Mouse (Mus musculus): ENCODE measurements at regions not wholly inside any gene's neighbourhood (a gene's known extent, or its start where the extent isn't known, plus 50 kb on each side); places are given as distances from the start of the nearest gene placed in this dataset.

DNA sequence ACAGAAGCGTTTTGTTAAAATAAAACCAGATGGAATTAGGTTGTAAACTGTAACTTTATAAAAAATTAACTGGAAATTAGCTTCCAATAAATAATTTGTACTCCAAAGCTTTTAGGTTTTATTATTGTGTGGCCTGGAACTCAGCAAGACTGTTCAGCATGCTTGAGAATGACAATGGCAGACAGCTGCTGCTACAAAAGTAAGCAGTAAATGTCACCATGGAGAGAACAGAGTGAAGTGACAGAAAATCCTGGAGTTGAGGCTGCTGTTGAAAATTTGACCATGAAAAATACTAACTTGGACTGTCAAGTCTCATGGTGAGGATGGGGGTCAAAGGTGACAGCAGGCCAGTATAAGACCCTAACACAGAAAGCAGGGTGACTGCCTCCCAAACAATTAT, 340.2 kb downstream of the Klf6 start:
- DNase-seq (ENCODE audit: low spot score): no peak
- Histone ChIP-seq H3K4me3 (no peak overlapping the region), H3K9me3 (no peaks in the 10 kb centered on the region), H3K4me1 (no peaks in the 10 kb centered on the region), H3K27ac (replicated peaks) (no peak overlapping the region), H3K36me3 (replicated peaks) (no peaks in the 10 kb centered on the region), H3K27me3 (replicated peaks; ENCODE audit: low read depth, poor library complexity, severe bottlenecking) (no peaks in the 10 kb centered on the region)
- 89% methylated on average over 1 of the region's 1 CpGs for WGBS

DNA sequence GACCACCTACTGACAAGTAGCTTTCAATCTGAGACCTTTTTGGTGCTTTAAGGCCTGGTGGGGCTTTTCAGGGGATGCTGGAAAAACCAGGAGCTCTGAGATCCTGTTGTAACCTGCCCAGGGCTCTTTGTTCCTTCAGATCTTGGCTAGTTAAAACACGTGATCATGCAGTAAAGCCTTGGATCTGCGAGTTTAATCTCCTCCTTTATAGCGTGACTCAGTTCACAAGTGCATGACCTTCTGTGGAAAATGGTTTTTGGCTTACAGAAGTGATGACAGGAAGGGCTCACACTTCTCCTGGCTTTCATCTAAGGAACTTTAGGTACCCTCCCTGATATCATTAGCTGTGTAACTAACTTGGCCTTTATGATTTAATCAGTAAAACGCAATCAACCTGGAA, 343.1 kb upstream of the Pitrm1 start:
- Histone ChIP-seq H3K4me3 (no peak overlapping the region), H3K9me3 (no peaks in the 10 kb centered on the region), H3K27ac (replicated peaks) (no peak overlapping the region), H3K36me3 (replicated peaks) (no peaks in the 10 kb centered on the region), H3K4me1 (no peaks in the 10 kb centered on the region), H3K27me3 (replicated peaks; ENCODE audit: low read depth, poor library complexity, severe bottlenecking) (no peaks in the 10 kb centered on the region)
- no peak for DNase-seq (ENCODE audit: low spot score)
- WGBS: 85% methylated on average over 4 of the region's 4 CpGs

DNA sequence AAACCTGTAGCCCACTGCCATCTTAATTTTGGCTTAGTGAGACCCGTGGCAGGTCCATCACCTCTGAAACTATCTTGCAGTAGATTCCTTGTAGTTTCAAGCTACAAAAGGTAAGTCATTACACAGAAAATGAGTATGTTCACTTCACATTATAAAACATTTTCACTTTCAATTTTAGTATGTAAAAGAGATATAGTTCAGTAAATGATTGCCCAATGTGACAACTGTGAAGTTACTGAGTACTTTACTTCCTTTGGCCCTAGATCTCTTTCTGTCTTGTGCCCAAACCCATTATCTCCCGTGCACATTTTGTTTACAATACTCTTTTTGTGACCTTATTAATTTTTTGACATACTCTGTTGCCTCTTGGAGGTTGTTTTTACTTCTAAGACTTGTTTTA, 335.4 kb upstream of the Pitrm1 start:
- Histone ChIP-seq H3K4me3 (no peak overlapping the region), H3K9me3 (no peaks in the 10 kb centered on the region), H3K36me3 (replicated peaks) (no peaks in the 10 kb centered on the region), H3K27ac (replicated peaks) (no peak overlapping the region), H3K4me1 (no peaks in the 10 kb centered on the region), H3K27me3 (replicated peaks; ENCODE audit: low read depth, poor library complexity, severe bottlenecking) (no peaks in the 10 kb centered on the region)
- no peak for DNase-seq (ENCODE audit: low spot score)
- whole genome bisulfite sequencing: 77% methylated on average over 2 of the region's 2 CpGs

DNA sequence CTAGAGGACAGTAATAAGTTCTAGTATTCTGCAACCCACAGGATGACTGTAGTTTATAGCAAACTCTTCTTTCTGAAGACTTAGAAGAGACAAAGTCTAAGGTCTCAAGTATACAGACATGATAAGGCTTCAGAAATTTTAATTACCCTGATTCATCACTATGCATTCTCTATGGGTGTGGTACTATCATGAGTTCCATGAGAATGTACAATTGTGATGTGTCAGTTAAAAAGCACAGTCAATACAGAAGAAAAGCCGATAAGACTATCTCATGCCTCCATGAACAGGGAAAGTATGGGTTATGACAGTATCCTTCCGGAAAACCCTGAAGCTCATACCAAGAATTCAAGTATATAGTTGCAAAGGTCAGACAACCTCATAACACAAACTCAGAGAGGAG, 333.8 kb upstream of the Pitrm1 start:
- H3K27me3 ChIP-seq (replicated peaks; ENCODE audit: low read depth, poor library complexity, severe bottlenecking): no peaks in the 10 kb centered on the region
- no peaks in the 10 kb centered on the region for H3K9me3 ChIP-seq
- H3K4me3 ChIP-seq: no peak overlapping the region
- H3K4me1 ChIP-seq: no peaks in the 10 kb centered on the region
- H3K27ac ChIP-seq (replicated peaks): no peak overlapping the region
- 97% methylated on average over 2 of the region's 2 CpGs for WGBS
- no peaks in the 10 kb centered on the region for H3K36me3 ChIP-seq (replicated peaks)
- DNase-seq (ENCODE audit: low spot score): no peak

DNA sequence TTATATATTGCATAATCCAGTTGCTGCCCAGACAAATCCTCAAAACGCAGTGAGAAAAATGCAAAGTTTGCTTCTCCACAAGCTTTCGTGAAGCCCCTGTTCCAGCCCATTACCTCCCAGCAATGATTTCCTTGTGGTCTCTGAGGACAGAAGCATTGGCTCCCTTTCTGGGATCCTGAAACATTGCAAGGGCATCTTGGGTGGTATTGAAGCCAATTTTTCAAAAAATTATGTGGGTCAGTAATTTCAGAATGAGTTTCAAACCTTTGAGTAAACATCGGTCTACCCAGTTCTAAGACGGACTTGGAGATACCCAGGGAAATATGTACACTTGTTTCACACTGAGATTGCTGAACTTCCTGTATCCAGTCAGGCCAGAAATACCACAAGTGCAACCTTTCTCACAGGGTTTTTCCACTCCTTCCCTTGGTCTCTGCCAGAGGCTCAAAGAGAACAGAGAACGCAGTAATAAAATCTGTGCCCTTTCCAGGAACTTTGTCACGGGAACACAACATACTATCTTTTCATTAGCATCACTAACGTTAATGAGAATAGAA, 321.8 kb upstream of the Pitrm1 start:
- Histone ChIP-seq H3K27ac (replicated peaks) (no peak overlapping the region), H3K4me1 (no peaks in the 10 kb centered on the region), H3K27me3 (replicated peaks; ENCODE audit: low read depth, poor library complexity, severe bottlenecking) (no peaks in the 10 kb centered on the region), H3K36me3 (replicated peaks) (no peaks in the 10 kb centered on the region), H3K9me3 (no peaks in the 10 kb centered on the region), H3K4me3 (no peak overlapping the region)
- DNase-seq (ENCODE audit: low spot score): no peak
- WGBS: 92% methylated on average over 7 of the region's 7 CpGs

DNA sequence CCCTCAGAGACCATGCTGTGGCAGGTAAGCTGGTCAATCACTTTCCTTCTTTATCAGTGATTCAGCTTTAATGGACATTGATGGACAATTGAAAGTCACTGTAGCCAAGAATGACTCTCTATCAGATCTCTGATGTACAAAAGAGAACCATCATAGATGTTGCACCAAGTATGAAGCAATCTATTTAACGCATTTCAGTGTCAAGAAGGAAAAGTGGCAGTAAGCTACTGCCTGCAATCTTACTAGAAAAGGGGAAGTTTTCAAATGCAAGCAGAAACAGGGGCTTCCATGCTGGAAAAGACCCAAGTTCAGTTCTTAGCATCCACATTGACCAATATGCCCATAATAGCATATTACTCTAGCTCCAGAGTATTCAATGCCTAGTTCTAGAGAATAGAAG, 319.7 kb upstream of the Pitrm1 start:
- DNase-seq (ENCODE audit: low spot score): no peak
- WGBS: 93% methylated on average over 1 of the region's 1 CpGs
- Histone ChIP-seq H3K4me1 (no peaks in the 10 kb centered on the region), H3K4me3 (no peak overlapping the region), H3K36me3 (replicated peaks) (no peaks in the 10 kb centered on the region), H3K9me3 (no peaks in the 10 kb centered on the region), H3K27ac (replicated peaks) (no peak overlapping the region), H3K27me3 (replicated peaks; ENCODE audit: low read depth, poor library complexity, severe bottlenecking) (no peaks in the 10 kb centered on the region)

DNA sequence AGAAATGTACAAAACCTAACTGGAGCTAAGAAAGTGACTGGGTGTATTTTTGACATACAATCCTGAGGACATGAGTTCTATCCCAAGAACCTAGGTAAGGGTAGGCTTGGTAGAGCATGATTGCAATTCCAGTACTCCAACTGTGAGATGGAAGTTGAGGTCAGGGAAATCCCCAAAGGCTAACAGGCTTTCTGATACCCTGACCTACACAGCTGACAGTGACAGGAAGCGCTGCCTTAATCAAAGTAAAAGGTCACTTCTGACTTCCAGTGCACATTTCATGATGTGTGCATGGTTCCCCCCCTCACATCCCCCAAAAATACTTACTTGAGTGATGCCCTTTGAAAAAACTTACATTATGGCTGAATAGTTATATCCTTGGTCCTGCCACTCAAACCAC, 312.6 kb upstream of the Pitrm1 start:
- Histone ChIP-seq H3K4me3 (no peak overlapping the region), H3K9me3 (no peaks in the 10 kb centered on the region), H3K27ac (replicated peaks) (no peak overlapping the region), H3K27me3 (replicated peaks; ENCODE audit: low read depth, poor library complexity, severe bottlenecking) (no peaks in the 10 kb centered on the region), H3K4me1 (no peaks in the 10 kb centered on the region), H3K36me3 (replicated peaks) (no peaks in the 10 kb centered on the region)
- 88% methylated on average over 1 of the region's 1 CpGs for whole genome bisulfite sequencing
- DNase-seq (ENCODE audit: low spot score): no peak

DNA sequence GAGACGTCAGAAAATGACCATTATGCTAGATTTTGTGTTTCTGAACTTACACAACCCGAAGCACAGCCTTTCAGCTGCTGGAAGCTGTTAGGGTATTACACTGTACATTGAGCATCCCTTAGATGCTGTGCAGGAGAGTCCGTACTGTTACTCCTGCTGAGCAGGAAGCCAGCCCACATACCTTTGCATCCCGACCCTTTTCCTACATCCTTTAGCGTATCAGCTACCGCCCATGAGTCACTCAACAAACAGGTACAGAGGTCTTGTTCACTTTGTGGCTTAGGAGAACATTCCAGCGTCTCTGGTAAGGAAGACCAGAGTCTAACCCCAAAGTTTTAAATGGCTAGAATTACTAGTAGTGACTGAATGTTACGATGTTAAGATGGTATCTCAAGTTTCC, 311.4 kb upstream of the Pitrm1 start:
- Histone ChIP-seq H3K4me1 (no peaks in the 10 kb centered on the region), H3K36me3 (replicated peaks) (no peaks in the 10 kb centered on the region), H3K27ac (replicated peaks) (no peak overlapping the region), H3K4me3 (no peak overlapping the region), H3K27me3 (replicated peaks; ENCODE audit: low read depth, poor library complexity, severe bottlenecking) (no peaks in the 10 kb centered on the region), H3K9me3 (no peaks in the 10 kb centered on the region)
- DNase-seq (ENCODE audit: low spot score): no peak
- 88% methylated on average over 8 of the region's 8 CpGs for WGBS

DNA sequence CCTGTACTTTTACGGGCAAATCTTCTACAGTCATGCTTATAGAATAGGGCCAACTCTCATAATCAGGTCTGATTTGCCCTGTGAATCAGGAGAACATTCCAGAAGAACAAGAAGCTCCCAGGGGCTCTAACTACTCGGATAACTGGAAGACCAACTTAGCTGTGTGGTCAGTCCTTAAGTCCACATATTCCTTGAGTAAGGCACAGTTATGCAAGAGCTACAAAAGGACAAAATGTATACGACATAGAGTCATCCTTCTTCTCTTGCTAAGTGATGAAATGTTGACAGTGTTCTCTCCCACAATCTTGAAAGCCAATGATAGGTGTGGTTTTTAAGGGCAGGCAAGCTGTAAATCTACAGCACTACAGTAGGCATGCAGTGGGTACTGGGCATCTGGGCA, 310.7 kb upstream of the Pitrm1 start:
- Histone ChIP-seq H3K9me3 (no peaks in the 10 kb centered on the region), H3K27ac (replicated peaks) (no peak overlapping the region), H3K27me3 (replicated peaks; ENCODE audit: low read depth, poor library complexity, severe bottlenecking) (no peaks in the 10 kb centered on the region), H3K36me3 (replicated peaks) (no peaks in the 10 kb centered on the region), H3K4me3 (no peak overlapping the region), H3K4me1 (no peaks in the 10 kb centered on the region)
- DNase-seq (ENCODE audit: low spot score): no peak
- 86% methylated on average over 3 of the region's 3 CpGs for WGBS

DNA sequence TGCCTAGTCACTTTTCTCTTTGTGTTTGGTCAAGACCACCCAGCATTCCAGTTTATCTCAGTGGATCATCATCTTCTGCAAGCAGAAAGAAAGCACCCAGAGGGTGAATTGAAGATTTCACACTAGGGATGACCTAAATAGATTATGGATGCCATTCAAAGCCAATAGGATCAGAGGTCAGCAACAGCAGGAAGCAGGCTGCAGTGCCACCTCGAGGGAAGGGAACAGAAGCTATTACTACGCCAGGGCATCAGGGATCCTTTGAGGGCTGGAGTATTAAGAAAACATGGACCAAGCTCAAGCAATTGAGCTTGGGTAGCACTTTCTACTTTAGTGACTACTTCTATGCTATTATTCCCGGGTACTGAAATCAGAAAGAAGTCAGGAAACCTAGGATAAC, 307.1 kb upstream of the Pitrm1 start:
- Histone ChIP-seq H3K9me3 (no peaks in the 10 kb centered on the region), H3K36me3 (replicated peaks) (no peaks in the 10 kb centered on the region), H3K27ac (replicated peaks) (no peak overlapping the region), H3K27me3 (replicated peaks; ENCODE audit: low read depth, poor library complexity, severe bottlenecking) (no peaks in the 10 kb centered on the region), H3K4me1 (no peaks in the 10 kb centered on the region), H3K4me3 (no peak overlapping the region)
- 47% methylated on average over 3 of the region's 3 CpGs for WGBS
- DNase-seq (ENCODE audit: low spot score): no peak

DNA sequence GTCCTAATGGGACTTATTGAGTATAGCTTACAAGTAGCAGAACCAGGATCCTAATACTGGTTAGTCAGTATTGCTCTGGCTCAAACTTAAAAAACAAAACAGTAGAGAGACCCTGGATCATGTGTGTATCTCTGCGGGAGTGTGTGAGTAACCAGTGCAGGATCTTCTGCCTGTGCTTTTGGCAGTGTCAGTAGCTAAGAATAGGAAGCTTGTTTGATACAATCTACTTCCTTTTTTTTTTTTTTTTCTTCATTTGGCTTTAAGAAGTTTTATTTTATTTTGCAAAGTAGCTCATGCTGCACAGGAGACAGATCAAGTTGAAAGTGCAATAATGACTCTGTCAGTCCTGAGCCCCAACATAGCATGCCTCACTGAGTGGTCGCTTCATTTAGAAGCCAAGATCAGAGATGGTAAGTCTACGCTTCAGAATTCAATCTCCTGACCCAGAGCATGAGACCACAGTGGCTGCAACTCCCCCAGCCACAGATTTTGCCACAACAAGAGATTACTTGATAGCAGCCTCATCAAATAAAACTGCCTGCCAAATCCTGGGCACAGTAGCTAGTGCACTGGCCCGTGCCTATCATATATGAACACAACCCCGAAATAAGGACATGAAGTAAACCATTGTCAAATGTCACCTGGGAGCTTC, 306.4 kb upstream of the Pitrm1 start:
- no peak for DNase-seq (ENCODE audit: low spot score)
- no peaks in the 10 kb centered on the region for H3K27me3 ChIP-seq (replicated peaks; ENCODE audit: low read depth, poor library complexity, severe bottlenecking)
- no peaks in the 10 kb centered on the region for H3K9me3 ChIP-seq
- no peaks in the 10 kb centered on the region for H3K36me3 ChIP-seq (replicated peaks)
- H3K4me1 ChIP-seq: no peaks in the 10 kb centered on the region
- 89% methylated on average over 5 of the region's 5 CpGs for whole genome bisulfite sequencing
- no peak overlapping the region for H3K27ac ChIP-seq (replicated peaks)
- H3K4me3 ChIP-seq: no peak overlapping the region

DNA sequence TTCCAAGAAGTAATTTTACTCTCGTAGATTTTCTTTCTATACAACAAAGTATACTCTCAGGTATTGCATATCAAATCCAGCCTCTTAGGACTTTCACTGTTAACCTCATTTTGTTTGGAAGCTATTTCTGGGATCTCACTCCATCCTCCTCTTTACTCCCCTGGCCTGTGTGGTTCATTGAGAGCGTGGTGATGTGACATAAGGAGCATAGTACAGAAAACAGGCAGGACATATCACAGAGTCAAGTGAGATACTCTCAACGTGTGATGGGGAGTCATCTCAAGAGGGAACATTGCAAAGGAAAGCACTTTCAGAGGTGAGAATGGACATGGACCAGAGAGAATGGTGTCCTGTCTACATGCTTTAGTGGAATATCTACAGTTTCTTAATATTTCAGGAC, 297.8 kb upstream of the Pitrm1 start:
- Histone ChIP-seq H3K4me1 (peaks cover 6% of the 10 kb centered on the region; the same call in 1 of the 2 replicates), H3K36me3 (replicated peaks) (no peaks in the 10 kb centered on the region), H3K27ac (replicated peaks) (no peak overlapping the region), H3K4me3 (no peak overlapping the region), H3K27me3 (replicated peaks; ENCODE audit: low read depth, poor library complexity, severe bottlenecking) (no peaks in the 10 kb centered on the region), H3K9me3 (no peaks in the 10 kb centered on the region)
- no peak for DNase-seq (ENCODE audit: low spot score)
- WGBS: 85% methylated on average over 3 of the region's 3 CpGs

DNA sequence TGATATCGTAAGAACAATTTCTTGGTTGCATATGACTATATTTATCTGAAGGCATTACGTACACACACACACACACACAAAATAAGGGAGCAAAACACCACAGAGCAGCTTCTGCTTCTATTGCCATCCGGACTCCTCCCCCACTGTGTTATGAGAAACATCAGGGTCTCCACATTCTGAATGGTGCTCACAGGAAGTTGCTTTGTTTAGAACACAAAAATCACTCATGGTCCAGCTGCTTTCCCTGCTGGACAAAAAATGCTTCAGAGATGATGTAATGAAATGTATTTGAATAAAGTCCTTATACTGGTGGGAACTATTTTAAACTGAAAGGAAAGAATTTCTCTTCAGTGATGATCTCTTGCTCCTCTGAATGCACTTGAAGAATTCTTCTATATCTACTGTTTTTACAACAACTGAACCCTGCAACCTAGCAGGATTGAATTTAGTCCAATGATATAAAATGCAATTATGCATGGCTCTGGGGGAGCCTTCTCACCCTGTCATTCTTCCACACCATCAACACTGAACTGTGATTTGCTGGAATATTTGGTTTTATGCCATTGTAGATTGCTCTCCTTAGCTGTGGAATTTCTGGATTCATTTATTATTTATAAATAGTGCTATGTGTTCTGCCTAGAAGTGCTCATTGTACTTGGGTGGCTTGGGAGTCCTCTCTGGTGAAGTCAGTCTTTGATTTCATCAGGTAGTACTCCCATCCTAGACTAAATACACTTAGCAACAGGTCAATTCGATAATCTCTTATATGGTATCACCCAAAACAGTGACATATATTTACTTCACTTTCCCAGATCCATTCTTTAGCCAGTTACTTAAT, 296.7 kb upstream of the Pitrm1 start:
- DNase-seq (ENCODE audit: low spot score): no peak
- Histone ChIP-seq H3K27me3 (replicated peaks; ENCODE audit: low read depth, poor library complexity, severe bottlenecking) (no peaks in the 10 kb centered on the region), H3K36me3 (replicated peaks) (no peaks in the 10 kb centered on the region), H3K4me1 (peaks cover 6% of the 10 kb centered on the region; the same call in 1 of the 2 replicates), H3K27ac (replicated peaks) (no peak overlapping the region; the same call in 1 of the 2 replicates), H3K4me3 (no peak overlapping the region), H3K9me3 (no peaks in the 10 kb centered on the region)
- 81% methylated on average over 4 of the region's 4 CpGs for WGBS
